Mouse (Mus musculus): ENCODE measurements around the gene 4931428F04Rik. TPM values are rescaled to one million over a fixed set of nuclear protein-coding genes. Genes with fewer than 3 reads are reported as not detected.

The 4931428F04Rik gene
- polyA plus RNA-seq (2015; fragmentation: Nextera tagmentation; extraction: Ambion mirVana): 9.1 and 10.7 TPM in 2 replicates

DNA sequence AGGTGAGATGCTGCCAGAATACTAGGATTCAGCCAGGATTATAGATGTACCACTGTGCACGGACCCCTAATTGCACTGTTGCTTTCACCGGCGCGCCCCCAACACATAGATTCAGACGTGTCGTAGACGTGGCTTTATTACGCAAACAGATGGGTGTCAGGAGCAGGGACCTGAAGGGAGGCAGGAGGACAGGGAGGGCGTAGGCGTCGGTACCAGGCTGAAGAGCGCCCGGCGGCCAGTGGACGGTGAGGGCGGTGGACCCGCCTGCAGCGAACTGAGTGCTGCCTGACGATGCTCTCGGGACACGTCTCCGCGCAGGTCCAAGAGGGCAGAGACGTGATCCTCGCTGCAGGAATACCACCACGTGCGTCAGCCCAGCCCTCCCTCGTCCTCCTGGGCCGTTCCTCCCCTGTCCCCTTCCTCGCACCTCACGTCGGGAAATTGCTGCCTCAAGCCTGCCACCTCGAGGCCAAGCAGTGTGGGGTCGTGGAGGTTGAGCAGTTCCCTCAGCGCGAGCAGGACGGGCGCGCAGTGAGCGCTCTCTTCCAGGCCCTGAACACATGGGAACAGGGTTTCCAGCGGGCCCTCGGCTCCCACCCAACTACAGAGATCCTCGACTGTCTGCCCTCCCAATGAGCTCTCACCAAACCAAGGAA is at the start of gene 4931428F04Rik:
Gene 4931428F04Rik (minus strand): TSS at position 60 of the 656 bp plus-strand sequence.
- peak within 1 kb of the TSS; percentile 91 for H3K27ac ChIP-seq
- no peaks in the 10 kb centered on the region for H3K9me3 ChIP-seq
- peak within 1 kb of the TSS; percentile 57 for H3K4me3 ChIP-seq (replicated peaks)
- H3K36me3 ChIP-seq: no peaks in the 10 kb centered on the region
- peaks cover 23% of the 10 kb centered on the region for H3K4me1 ChIP-seq
- H3K4me2 ChIP-seq: peak within 1 kb of the TSS; percentile 84
- 3% methylated on average over 43 of the region's 43 CpGs for WGBS
- peaks cover 10% of the 10 kb centered on the region for H3K27me3 ChIP-seq (replicated peaks)
- H3K9ac ChIP-seq: peak within 1 kb of the TSS; percentile 34; the same call in 1 of the 2 replicates
- 0 out of 2 replicates have a peak, but pooled peaks have one; percentile 6 for ATAC-seq (ENCODE audit: insufficient read depth, low FRiP score, low read depth)

DNA sequence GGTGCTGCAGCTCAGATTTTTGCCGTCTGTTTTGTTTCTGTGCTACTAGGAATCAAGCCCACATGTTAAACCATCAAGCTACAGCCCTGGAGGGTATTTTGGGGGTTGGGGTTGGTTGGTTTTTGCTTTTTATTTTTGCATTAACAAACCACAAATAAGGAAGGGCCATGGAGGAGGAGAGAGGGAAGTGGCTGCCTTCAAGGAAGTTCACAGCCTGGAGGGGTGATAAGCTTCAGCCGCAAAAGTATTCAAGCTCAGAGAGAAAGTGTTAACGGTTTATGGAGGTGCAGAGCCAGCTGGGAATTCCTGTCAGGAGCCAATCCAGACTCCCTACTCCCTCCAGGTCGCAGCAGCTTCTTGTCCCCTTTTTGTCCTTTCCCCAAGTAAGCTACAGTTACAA is 49.3 kb upstream of the 4931428F04Rik start:
- no peak overlapping the region for H3K9ac ChIP-seq
- H3K36me3 ChIP-seq: peaks cover 34% of the 10 kb centered on the region
- peak overlapping the region; percentile 13; the same call in 1 of the 2 replicates for H3K27ac ChIP-seq
- WGBS: 39% methylated on average over 4 of the region's 4 CpGs
- ATAC-seq (ENCODE audit: insufficient read depth, low FRiP score, low read depth): no peak
- no peak overlapping the region for H3K4me2 ChIP-seq
- H3K4me1 ChIP-seq: peaks cover 32% of the 10 kb centered on the region
- H3K27me3 ChIP-seq (replicated peaks): no peaks in the 10 kb centered on the region
- no peaks in the 10 kb centered on the region for H3K9me3 ChIP-seq
- no peak overlapping the region for H3K4me3 ChIP-seq (replicated peaks)

- no peak for ATAC-seq (ENCODE audit: insufficient read depth, low FRiP score, low read depth)
- H3K4me2 ChIP-seq: no peak overlapping the region
- peaks cover 22% of the 10 kb centered on the region for H3K4me1 ChIP-seq
- H3K36me3 ChIP-seq: peaks cover 45% of the 10 kb centered on the region
- H3K27ac ChIP-seq: no peak overlapping the region
- no peak overlapping the region for H3K9ac ChIP-seq
- no peaks in the 10 kb centered on the region for H3K9me3 ChIP-seq
- H3K4me3 ChIP-seq (replicated peaks): no peak overlapping the region
- WGBS: 70% methylated on average over 32 of the region's 32 CpGs
- no peaks in the 10 kb centered on the region for H3K27me3 ChIP-seq (replicated peaks)
Measured at GRCm38 (mm10) chr8:105336373-105337130, 46.9 kb upstream of the 4931428F04Rik start.

GRCm38 (mm10) chr8:105332523-105332922 is 42.9 kb upstream of the 4931428F04Rik start:
- H3K27me3 ChIP-seq (replicated peaks): no peaks in the 10 kb centered on the region
- no peak overlapping the region for H3K4me3 ChIP-seq (replicated peaks)
- H3K27ac ChIP-seq: no peak overlapping the region
- H3K9ac ChIP-seq: no peak overlapping the region
- H3K36me3 ChIP-seq: peaks cover 68% of the 10 kb centered on the region
- 0 out of 2 replicates have a peak, but pooled peaks cover 6% of the 10 kb centered on the region for H3K4me1 ChIP-seq
- ATAC-seq (ENCODE audit: insufficient read depth, low FRiP score, low read depth): peak; percentile 32; the same call in 1 of the 2 replicates
- WGBS: 57% methylated on average over 2 of the region's 2 CpGs
- H3K4me2 ChIP-seq: no peak overlapping the region
- no peaks in the 10 kb centered on the region for H3K9me3 ChIP-seq

DNA sequence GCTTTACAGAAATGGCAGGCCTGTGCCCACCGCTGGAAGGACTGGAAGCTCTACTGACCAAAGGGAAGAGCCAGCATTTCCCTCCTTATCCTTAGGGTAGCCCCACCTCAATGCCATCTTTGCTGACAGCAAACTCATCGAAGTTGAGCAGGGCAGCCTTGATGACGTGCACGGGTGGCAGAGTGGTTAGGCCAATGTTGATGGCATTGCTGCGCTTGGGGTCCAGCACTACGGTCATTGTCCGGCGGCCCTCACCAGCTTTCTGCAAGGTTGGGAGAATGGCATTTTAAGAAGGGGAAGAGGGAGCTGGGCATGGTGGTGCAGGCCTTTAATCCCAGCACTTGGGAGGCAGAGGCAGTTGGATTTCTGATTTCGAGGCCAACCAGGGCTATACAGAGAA is 42.3 kb upstream of the 4931428F04Rik start:
- no peak overlapping the region for H3K27ac ChIP-seq
- no peak overlapping the region for H3K9ac ChIP-seq

GRCm38 (mm10) chr8:105331469-105331868 is 41.8 kb upstream of the 4931428F04Rik start:
- Histone ChIP-seq H3K9me3 (no peaks in the 10 kb centered on the region), H3K4me1 (peaks cover 10% of the 10 kb centered on the region), H3K27ac (no peak overlapping the region), H3K36me3 (peaks cover 60% of the 10 kb centered on the region), H3K27me3 (replicated peaks) (no peaks in the 10 kb centered on the region), H3K4me3 (replicated peaks) (no peak overlapping the region), H3K4me2 (no peak overlapping the region), H3K9ac (no peak overlapping the region)
- ATAC-seq (ENCODE audit: insufficient read depth, low FRiP score, low read depth): no peak
- 92% methylated on average over 22 of the region's 22 CpGs for WGBS

More for the DNA sequence above, 42.3 kb upstream of the 4931428F04Rik start:
- ATAC-seq (ENCODE audit: insufficient read depth, low FRiP score, low read depth): no peak
- peaks cover 64% of the 10 kb centered on the region for H3K36me3 ChIP-seq
- H3K9me3 ChIP-seq: no peaks in the 10 kb centered on the region
- H3K4me2 ChIP-seq: no peak overlapping the region
- H3K4me3 ChIP-seq (replicated peaks): no peak overlapping the region
- H3K4me1 ChIP-seq: peaks cover 10% of the 10 kb centered on the region
- no peaks in the 10 kb centered on the region for H3K27me3 ChIP-seq (replicated peaks)
- 95% methylated on average over 9 of the region's 9 CpGs for WGBS

DNA sequence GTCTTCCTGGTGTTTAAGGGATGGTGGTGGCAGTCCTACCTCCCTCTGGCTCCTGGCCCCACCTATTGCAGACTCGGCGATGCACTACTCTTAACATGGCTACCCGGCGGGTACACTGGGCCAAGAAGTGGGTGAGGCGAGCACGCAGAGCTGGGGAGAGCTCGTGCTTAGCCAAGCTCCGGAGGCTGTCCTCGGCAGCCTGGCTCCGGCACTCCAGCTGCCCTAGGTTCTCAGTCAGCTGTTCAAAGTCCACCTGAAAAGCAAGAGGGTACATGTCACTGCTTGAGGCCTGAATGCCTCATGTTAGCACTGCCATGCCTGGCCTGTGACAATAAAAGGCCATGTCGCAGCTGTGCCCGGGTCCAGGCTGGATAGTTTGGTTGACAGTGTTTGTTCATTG is 40.7 kb upstream of the 4931428F04Rik start:
- whole genome bisulfite sequencing: 92% methylated on average over 12 of the region's 12 CpGs
- Histone ChIP-seq H3K4me3 (replicated peaks) (no peak overlapping the region), H3K9ac (no peak overlapping the region), H3K36me3 (peaks cover 48% of the 10 kb centered on the region), H3K4me1 (peaks cover 13% of the 10 kb centered on the region), H3K27ac (no peak overlapping the region), H3K27me3 (replicated peaks) (no peaks in the 10 kb centered on the region), H3K9me3 (no peaks in the 10 kb centered on the region), H3K4me2 (no peak overlapping the region)
- ATAC-seq (ENCODE audit: insufficient read depth, low FRiP score, low read depth): no peak

DNA sequence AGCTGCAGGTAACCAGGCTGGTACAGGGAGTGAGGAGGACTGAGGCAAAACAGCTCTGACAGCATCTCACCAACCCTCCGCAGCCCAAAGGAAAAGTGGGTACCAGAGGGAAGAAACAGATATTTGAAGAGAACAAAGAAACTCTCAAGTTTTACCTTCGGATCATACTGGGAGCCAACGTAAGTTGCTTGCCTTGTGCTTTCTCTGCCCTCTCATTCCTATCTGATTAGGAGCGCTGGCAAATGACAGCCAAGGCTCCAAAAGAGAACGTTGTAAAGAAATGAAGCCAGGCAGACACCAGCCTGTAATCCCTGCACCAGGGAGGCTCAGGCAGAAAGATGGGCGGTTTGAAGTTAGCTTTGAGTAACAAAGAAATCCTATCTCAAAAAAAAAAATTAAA is 37.3 kb upstream of the 4931428F04Rik start:
- Histone ChIP-seq H3K27me3 (replicated peaks) (no peaks in the 10 kb centered on the region), H3K4me3 (replicated peaks) (peak overlapping the region; percentile 87), H3K9ac (peak overlapping the region; percentile 76), H3K4me2 (peak overlapping the region; percentile 79), H3K4me1 (peaks cover 20% of the 10 kb centered on the region), H3K27ac (peak overlapping the region; percentile 90; the same call in 1 of the 2 replicates), H3K9me3 (no peaks in the 10 kb centered on the region), H3K36me3 (peaks cover 33% of the 10 kb centered on the region)
- 35% methylated on average over 6 of the region's 6 CpGs for WGBS
- ATAC-seq (ENCODE audit: insufficient read depth, low FRiP score, low read depth): no peak

DNA sequence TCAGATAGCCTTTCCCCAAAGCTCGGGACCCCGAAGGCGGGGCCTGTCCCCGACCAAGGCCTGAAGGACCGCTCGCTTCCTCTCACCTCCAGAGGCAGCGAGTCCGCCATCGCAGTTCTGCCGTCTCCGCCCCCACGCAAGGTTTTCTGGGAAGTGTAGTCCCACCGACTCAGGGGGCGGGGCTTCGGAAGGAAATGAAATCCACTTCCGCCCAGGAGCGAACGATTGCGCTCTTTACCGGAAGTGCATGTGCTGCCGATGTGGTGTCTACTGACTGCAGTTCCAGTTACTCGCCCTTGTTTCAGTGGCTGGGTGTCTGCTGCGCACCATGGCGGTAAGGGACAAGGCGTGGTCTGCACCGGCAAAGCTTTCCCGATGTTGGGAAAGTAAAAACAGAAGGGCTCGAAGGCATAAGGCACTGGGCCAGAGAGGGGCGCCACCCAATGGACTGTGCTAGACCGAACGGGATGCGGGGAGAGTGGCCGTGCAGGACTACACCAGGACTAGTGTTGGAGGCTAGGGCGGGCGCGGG is 36.5 kb upstream of the 4931428F04Rik start, which contains the start of the genes Lrrc29 and Tmem208:
Gene Lrrc29 (minus strand): TSS at position 138 of the 532 bp plus-strand sequence.
Gene Tmem208 (plus strand): TSS at position 214 of the 532 bp plus-strand sequence.
- H3K4me1 ChIP-seq: peaks cover 20% of the 10 kb centered on the region
- H3K9ac ChIP-seq: peak within 1 kb of the TSS; percentile 76
- peak; percentile 89 for ATAC-seq (ENCODE audit: insufficient read depth, low FRiP score, low read depth)
- H3K4me2 ChIP-seq: peak within 1 kb of the TSS; percentile 82
- peaks cover 25% of the 10 kb centered on the region for H3K36me3 ChIP-seq
- WGBS: under 1% methylated on average over 36 of the region's 36 CpGs
- H3K27ac ChIP-seq: peak within 1 kb of the TSS; percentile 90
- no peaks in the 10 kb centered on the region for H3K9me3 ChIP-seq
- H3K27me3 ChIP-seq (replicated peaks): no peaks in the 10 kb centered on the region
- H3K4me3 ChIP-seq (replicated peaks): peak within 1 kb of the TSS; percentile 87

GRCm38 (mm10) chr8:105325641-105326093 is 36.0 kb upstream of the 4931428F04Rik start:
- Histone ChIP-seq H3K9me3 (no peaks in the 10 kb centered on the region), H3K9ac (peak overlapping the region; percentile 73), H3K36me3 (peaks cover 23% of the 10 kb centered on the region), H3K4me2 (peak overlapping the region; percentile 82), H3K4me1 (peaks cover 20% of the 10 kb centered on the region), H3K27ac (peak overlapping the region; percentile 77; the same call in 1 of the 2 replicates), H3K27me3 (replicated peaks) (no peaks in the 10 kb centered on the region), H3K4me3 (replicated peaks) (peak overlapping the region; percentile 87)
- 0% methylated on average over 12 of the region's 12 CpGs for WGBS
- peak; percentile 7; the same call in 1 of the 2 replicates for ATAC-seq (ENCODE audit: insufficient read depth, low FRiP score, low read depth)

DNA sequence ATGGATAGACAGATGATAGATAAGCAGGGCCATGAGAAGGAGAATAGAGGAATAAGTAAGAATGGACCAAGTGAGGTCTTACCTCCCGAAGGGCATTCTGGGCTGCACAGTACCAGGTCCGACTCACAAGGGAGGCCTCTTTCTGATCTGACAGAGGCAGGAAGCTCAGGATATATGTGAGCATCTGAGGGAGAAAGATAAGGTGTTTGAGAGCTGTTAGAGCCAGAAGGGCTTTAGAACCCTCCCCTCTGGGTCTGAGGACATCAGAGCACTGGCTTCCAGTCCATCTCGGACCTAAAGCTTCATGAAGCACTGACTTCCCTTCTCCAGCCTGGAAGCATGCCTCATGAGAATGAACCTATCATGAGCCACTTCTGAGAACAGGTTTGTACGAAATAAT is 33.5 kb upstream of the 4931428F04Rik start:
- Histone ChIP-seq H3K9me3 (no peaks in the 10 kb centered on the region), H3K4me1 (peaks cover 18% of the 10 kb centered on the region), H3K4me2 (no peak overlapping the region), H3K27ac (no peak overlapping the region), H3K27me3 (replicated peaks) (no peaks in the 10 kb centered on the region), H3K4me3 (replicated peaks) (no peak overlapping the region), H3K9ac (no peak overlapping the region), H3K36me3 (peaks cover 14% of the 10 kb centered on the region)
- 82% methylated on average over 4 of the region's 4 CpGs for WGBS
- ATAC-seq (ENCODE audit: insufficient read depth, low FRiP score, low read depth): peak; percentile 64; the same call in 1 of the 2 replicates

Data from stomach, embryonic 15.5 days (tissue).